Mouse (Mus musculus) right cerebral cortex, postnatal 4 days (tissue): ENCODE data around the gene Ercc8.

Source experiments
- DNase-seq: peaks from one replicate; pipeline ENCODE4 v3.0.0-alpha.2; 2022

Gene Ercc8

GRCm38 (mm10) chr13:108157732-108158464 is 633 bp upstream of the Ercc8 start:
- no peak for DNase-seq

- no peak for DNase-seq
These were observed 677 bp downstream of the Ercc8 start for GRCm38 (mm10) chr13:108159241-108159575.

- DNase-seq: no peak
These were observed 1.4 kb downstream of the Ercc8 start for GRCm38 (mm10) chr13:108159963-108160362.

DNA sequence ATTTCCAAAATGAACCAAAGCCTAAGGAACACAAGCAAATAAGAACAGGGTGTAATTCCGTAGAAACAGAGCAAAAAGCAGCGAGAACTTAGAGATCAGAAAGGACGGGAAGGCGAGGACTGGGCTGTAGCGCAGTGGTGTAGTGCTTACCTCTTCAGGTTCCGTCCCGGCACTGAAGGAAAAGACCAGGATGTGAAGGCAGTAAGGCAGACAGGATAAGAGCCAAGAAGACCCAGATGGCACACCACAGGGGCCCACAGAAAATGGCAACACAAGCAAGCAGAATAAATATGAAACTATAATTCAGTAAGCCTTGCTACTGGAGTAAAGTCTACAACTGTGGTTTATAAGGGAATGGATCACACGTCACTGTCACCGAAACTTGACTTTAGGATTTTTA is 5.4 kb downstream of the Ercc8 start:
- no peak for DNase-seq

- no peak for DNase-seq
These were observed 6.1 kb downstream of the Ercc8 start for GRCm38 (mm10) chr13:108164621-108165020.

DNA sequence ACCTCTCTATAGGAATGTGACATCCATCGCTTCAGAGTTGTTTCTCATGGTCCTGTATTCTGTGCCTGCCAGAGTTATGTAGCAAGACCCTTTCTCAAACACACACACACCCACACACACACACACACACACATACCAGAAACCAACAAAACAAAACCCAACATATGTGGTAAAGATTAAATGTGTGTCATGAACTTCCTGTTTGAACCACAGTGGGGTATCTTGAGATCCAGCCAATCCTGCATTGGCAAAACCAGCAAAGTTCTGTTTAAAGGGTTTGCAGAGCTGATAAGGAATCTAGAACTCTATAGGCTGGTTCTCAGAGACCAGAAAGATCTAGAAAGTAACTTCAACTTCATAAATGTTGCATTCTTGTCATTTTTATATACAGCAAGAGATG is 11.5 kb downstream of the Ercc8 start:
- no peak for DNase-seq

DNA sequence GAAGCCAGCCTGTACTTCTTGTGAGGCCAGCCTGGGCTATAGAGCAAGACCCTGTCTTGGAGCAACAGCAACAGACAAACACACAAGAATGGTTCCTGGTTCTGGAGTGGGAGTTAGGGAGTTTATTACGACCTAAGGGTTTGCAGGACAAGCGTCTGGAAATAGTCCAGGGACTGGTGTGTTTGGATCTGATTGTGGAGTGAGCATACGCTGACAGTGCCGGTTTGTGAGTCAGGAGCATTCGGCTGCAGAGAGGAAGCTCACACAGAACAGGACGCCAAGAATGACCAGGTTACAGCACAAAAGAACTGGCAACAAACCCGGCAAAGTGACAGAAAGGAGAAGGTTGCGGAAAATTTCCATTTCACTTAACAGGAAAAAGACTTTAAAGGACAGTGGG is 12.0 kb downstream of the Ercc8 start:
- no peak for DNase-seq

GRCm38 (mm10) chr13:108179618-108180017 is 21.1 kb downstream of the Ercc8 start:
- DNase-seq: no peak

- no peak for DNase-seq
These were observed 22.3 kb downstream of the Ercc8 start for GRCm38 (mm10) chr13:108180821-108181220.

- DNase-seq: no peak
These were observed 26.3 kb downstream of the Ercc8 start for GRCm38 (mm10) chr13:108184743-108185255.

GRCm38 (mm10) chr13:108185530-108185929 is 27.0 kb downstream of the Ercc8 start:
- DNase-seq: no peak

GRCm38 (mm10) chr13:108187994-108188393 is 29.5 kb downstream of the Ercc8 start:
- DNase-seq: no peak

DNA sequence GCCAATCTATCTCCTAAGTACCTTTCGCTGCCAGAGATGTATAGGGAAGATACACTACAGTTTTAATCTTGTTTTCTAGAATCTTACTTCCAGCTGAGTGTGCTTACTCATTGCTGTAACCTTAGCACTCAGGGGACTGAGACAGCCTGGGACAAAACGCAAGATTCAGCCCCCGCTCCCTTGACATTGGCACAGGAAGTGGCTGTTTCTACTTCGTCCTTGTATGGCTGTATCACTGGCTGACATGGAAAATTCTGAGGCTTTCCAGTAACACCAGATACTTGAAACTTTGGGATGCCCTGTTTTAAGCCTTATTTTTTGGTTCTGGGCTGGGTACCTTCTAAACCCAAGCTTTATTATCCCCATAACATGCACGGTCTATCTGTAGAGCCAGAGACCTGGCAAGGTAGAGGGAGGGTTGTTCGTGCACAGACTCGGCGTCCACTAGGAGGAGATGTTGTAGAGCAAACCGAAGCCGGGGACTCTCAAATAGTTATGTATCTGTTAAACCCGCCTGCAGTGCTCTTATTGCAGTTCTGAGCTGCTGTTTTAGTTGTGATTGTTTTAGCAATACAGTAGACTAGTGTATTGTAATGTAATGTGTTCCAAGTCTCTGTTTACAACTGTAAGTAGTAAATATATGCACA is 32.7 kb downstream of the Ercc8 start:
- DNase-seq: peak; percentile 53

- no peak for DNase-seq
These were observed 36.9 kb downstream of the Ercc8 start for GRCm38 (mm10) chr13:108195474-108195873.

DNA sequence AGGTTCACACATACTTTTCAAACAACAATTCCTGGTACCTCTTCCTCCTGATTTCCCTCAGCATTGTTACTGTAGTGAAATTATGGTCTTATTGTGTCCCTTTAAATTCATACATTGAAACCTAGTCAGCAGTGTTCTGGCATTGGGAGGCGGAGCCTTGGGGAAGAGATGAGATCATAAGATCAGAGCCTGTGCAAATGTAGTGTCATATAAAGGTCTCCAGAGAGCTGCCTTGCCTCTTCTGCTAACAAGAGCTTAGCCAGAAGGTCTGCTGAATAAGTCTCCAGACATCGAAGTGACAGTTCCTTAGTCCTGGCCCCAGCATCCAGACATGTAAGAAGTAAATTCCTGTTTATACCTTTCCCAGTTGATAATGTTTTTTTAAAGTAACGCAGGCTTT is 46.3 kb downstream of the Ercc8 start:
- DNase-seq: no peak

GRCm38 (mm10) chr13:108207447-108207846 is 48.9 kb downstream of the Ercc8 start:
- no peak for DNase-seq

DNA sequence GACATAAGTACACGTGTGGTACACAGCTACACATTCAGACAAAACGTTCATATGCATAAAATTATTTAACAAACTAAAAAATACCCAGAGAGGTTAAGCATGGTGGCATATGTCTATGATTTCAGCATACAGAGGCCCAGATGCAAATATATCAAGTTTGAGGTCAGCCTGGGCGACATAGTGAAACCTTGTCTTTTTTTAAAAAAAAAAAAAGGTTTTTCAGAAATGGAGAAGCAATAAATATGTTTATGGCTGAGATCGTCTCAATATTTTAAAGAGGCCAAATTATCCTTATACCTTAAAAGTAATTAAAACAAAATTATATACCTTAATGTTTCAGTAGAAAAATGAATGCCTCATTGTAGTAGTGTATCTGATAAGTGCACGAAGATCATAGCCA is 49.6 kb downstream of the Ercc8 start:
- DNase-seq: no peak

DNA sequence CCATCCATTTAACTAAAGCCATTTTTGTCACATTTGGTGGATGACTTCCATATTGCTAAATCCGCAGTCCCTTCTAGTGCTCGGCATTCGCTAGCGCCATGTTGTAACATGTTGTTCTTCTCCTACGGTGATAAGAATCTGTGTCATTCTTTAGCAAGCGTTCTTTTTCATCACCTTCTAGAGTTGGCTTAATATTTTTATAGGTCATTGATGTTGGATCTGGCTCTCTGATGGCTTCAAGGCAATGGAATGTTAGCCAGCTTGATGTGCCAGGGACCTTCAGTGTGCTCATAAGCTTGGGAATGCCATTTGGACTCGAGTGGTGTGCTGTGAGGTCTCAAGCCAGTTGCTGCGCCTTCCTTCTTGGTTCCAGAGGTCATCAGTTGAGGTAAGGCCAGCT is 52.4 kb downstream of the Ercc8 start:
- DNase-seq: no peak

GRCm38 (mm10) chr13:108212397-108213018 is 54.0 kb downstream of the Ercc8 start:
- no peak for DNase-seq

GRCm38 (mm10) chr13:108214081-108214484 is 55.6 kb downstream of the Ercc8 start, which contains the start of gene Elovl7:
Gene Elovl7, plus strand, starts transcription at chr13:108214404.
- DNase-seq: peak; percentile 59

- DNase-seq: peak; percentile 20
These were observed 56.1 kb downstream of the Ercc8 start for GRCm38 (mm10) chr13:108214485-108215107.

GRCm38 (mm10) chr13:108215231-108215780 is 56.8 kb downstream of the Ercc8 start:
- DNase-seq: no peak

DNA sequence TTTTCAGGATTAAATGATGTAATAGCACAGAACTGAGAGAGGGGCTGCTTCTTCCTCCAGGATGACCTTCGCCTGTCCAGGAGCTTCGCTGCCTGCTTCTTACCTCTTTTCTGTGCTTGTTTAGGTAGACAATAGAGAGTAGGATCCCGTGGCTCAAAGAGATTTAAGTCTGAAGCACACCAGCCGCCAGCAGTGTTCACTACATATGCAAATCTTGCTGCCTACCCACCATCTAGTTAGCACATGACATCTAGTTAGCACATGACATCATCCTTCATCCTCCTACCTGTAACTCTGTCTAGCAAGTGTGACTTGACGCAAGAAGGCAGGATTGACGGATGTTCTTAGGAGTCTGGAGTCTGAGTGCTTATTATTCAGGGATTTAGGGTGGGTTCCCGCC is 61.2 kb downstream of the Ercc8 start:
- no peak for DNase-seq
